Mouse (Mus musculus): ENCODE measurements at regions not wholly inside any gene's neighbourhood (a gene's known extent, or its start where the extent isn't known, plus 50 kb on each side); places are given as distances from the start of the nearest gene placed in this dataset.

DNA sequence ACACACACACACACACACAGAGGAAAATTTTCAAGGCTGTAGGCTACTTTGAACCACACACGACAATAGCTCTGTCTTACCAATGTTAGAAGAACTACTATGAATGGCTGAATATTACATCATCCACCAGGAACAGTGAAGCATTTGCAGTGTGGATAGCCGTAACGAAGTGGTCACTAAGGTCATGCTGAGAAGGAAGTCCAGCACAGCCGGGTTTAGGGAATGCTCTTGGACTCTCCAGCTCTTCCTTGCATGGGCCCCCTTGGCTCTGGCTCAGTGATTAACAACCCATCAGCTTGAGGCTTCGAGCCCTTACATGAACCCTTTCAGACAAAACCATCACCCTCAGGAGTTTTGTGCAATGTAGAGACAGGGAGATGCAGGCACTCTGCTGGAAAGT, 245.3 kb downstream of the Adamts20 start:
- H3K27ac ChIP-seq (ENCODE audit: control insufficient read depth, low read depth, low read length) = no peak overlapping the region
- no peak overlapping the region for H3K9ac ChIP-seq (ENCODE audit: control insufficient read depth, low read depth, low read length, poor library complexity, severe bottlenecking)
- TF ChIP-seq EP300 (IDR thresholded peaks at IDR 0.05; ENCODE audit: low read depth in 1 of 2, low read length in 2 of 2) = no peak
- H3K4me1 ChIP-seq (ENCODE audit: control insufficient read depth in 1 of 2, insufficient read depth in 2 of 2, low read length in 2 of 2) = no peaks in the 10 kb centered on the region
- no peaks in the 10 kb centered on the region for H3K79me2 ChIP-seq (ENCODE audit: control insufficient read depth, insufficient read depth, low read length, poor library complexity)
- no peaks in the 10 kb centered on the region for H3K27me3 ChIP-seq (ENCODE audit: control insufficient read depth in 1 of 2, insufficient read depth in 2 of 2, low read length in 2 of 2)
- no peak overlapping the region for H3K4me3 ChIP-seq (ENCODE audit: control insufficient read depth in 1 of 2, insufficient read depth in 1 of 2, low read depth in 2 of 2, low read length in 2 of 2)
- H3K36me3 ChIP-seq (ENCODE audit: control insufficient read depth in 1 of 2, insufficient read depth in 2 of 2, low read length in 2 of 2) = no peaks in the 10 kb centered on the region
- no peak for DNase-seq (ENCODE audit: low read depth, low spot score)
- H3K9me3 ChIP-seq (replicated peaks; ENCODE audit: insufficient read depth, low read length) = no peaks in the 10 kb centered on the region

DNA sequence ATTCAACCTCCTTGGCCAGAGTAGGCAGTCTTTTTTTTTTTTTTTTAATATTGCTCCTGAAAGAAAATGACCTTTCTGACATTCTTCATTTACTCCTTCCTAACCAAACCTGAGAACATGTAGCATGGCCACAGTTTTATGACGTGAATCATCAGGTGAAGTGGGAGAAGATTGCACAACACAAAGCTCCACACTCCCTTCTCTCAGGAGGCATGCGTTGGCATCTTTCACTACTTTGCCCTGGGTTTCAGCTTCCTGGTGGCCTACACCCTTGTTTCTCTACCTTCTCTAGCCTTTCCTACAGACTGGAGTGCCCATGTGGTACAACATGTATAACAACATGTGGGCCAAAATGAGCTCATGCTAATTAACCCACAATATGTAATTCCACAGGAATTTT, 248.5 kb downstream of the Adamts20 start:
- no peak overlapping the region for H3K9ac ChIP-seq (ENCODE audit: control insufficient read depth, low read depth, low read length, poor library complexity, severe bottlenecking)
- H3K27ac ChIP-seq (ENCODE audit: control insufficient read depth, low read depth, low read length) = no peak overlapping the region
- H3K27me3 ChIP-seq (ENCODE audit: control insufficient read depth in 1 of 2, insufficient read depth in 2 of 2, low read length in 2 of 2) = no peaks in the 10 kb centered on the region
- no peaks in the 10 kb centered on the region for H3K36me3 ChIP-seq (ENCODE audit: control insufficient read depth in 1 of 2, insufficient read depth in 2 of 2, low read length in 2 of 2)
- H3K79me2 ChIP-seq (ENCODE audit: control insufficient read depth, insufficient read depth, low read length, poor library complexity) = no peaks in the 10 kb centered on the region
- no peaks in the 10 kb centered on the region for H3K4me1 ChIP-seq (ENCODE audit: control insufficient read depth in 1 of 2, insufficient read depth in 2 of 2, low read length in 2 of 2)
- DNase-seq (ENCODE audit: low read depth, low spot score) = no peak
- H3K9me3 ChIP-seq (replicated peaks; ENCODE audit: insufficient read depth, low read length) = no peaks in the 10 kb centered on the region
- no peak overlapping the region for H3K4me3 ChIP-seq (ENCODE audit: control insufficient read depth in 1 of 2, insufficient read depth in 1 of 2, low read depth in 2 of 2, low read length in 2 of 2)
- no peak for TF ChIP-seq MXI1 (IDR thresholded peaks at IDR 0.05; ENCODE audit: low read depth, low read length)
- no peak for TF ChIP-seq POLR2A (IDR thresholded peaks at IDR 0.05; ENCODE audit: control insufficient read depth in 1 of 2, insufficient read depth in 1 of 2, low read depth in 1 of 2, low read length in 2 of 2, poor library complexity in 1 of 2)
- no peak for TF ChIP-seq EP300 (IDR thresholded peaks at IDR 0.05; ENCODE audit: low read depth in 1 of 2, low read length in 2 of 2)
- no peak for TF ChIP-seq E2F4 (IDR thresholded peaks at IDR 0.05; ENCODE audit: borderline replicate concordance, low read depth, low read length)
- TF ChIP-seq RCOR1 (IDR thresholded peaks at IDR 0.05; ENCODE audit: low read depth, low read length) = no peak
- TF ChIP-seq MAFK (IDR thresholded peaks at IDR 0.05; ENCODE audit: borderline replicate concordance, low read depth, low read length) = no peak
- no peak for TF ChIP-seq BHLHE40 (IDR thresholded peaks at IDR 0.05; ENCODE audit: borderline replicate concordance, low read depth, low read length)
- no peak for TF ChIP-seq MAX (IDR thresholded peaks at IDR 0.05; ENCODE audit: low read length)
- TF ChIP-seq TBP (IDR thresholded peaks at IDR 0.05; ENCODE audit: low read depth, low read length) = no peak
- no peak for TF ChIP-seq NELFE (IDR thresholded peaks at IDR 0.05; ENCODE audit: low read depth, low read length)
- TF ChIP-seq ELF1 (IDR thresholded peaks at IDR 0.05; ENCODE audit: low read depth, low read length) = no peak

DNA sequence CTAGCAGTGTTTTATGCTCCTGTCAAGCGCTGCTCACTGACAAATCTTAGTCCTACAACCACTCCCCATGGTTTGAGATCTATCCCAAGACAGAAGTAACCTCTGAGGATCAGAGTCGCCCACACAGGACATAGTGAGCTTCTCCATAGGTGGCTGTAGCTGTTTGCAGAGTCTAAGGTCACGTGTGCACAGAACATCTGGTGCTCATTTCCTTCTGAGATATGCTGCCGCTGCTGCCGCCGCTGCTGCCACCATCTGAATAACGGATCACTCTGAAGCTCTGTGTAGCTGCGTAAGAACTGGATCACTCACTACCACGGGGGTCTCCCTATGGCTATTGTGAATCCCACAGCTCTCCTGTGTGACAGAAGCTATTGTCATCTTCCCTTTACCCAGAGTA, 250.8 kb downstream of the Adamts20 start:
- H3K4me1 ChIP-seq (ENCODE audit: control insufficient read depth in 1 of 2, insufficient read depth in 2 of 2, low read length in 2 of 2) = no peaks in the 10 kb centered on the region
- TF ChIP-seq SMC3 (IDR thresholded peaks at IDR 0.05; ENCODE audit: low read depth, low read length) = no peak
- TF ChIP-seq ZC3H11A (IDR thresholded peaks at IDR 0.05; ENCODE audit: low read depth, low read length) = no peak
- no peak for TF ChIP-seq MXI1 (IDR thresholded peaks at IDR 0.05; ENCODE audit: low read depth, low read length)
- no peak for TF ChIP-seq BHLHE40 (IDR thresholded peaks at IDR 0.05; ENCODE audit: borderline replicate concordance, low read depth, low read length)
- no peak for TF ChIP-seq POLR2A (IDR thresholded peaks at IDR 0.05; ENCODE audit: control insufficient read depth in 1 of 2, insufficient read depth in 1 of 2, low read depth in 1 of 2, low read length in 2 of 2, poor library complexity in 1 of 2)
- no peak for TF ChIP-seq RCOR1 (IDR thresholded peaks at IDR 0.05; ENCODE audit: low read depth, low read length)
- no peak for TF ChIP-seq MEF2A (IDR thresholded peaks at IDR 0.05; ENCODE audit: extremely low read depth, insufficient replicate concordance, low read depth, low read length, poor library complexity, severe bottlenecking)
- no peak overlapping the region for H3K9ac ChIP-seq (ENCODE audit: control insufficient read depth, low read depth, low read length, poor library complexity, severe bottlenecking)
- H3K27ac ChIP-seq (ENCODE audit: control insufficient read depth, low read depth, low read length) = no peak overlapping the region
- DNase-seq (ENCODE audit: low read depth, low spot score) = no peak
- H3K27me3 ChIP-seq (ENCODE audit: control insufficient read depth in 1 of 2, insufficient read depth in 2 of 2, low read length in 2 of 2) = no peaks in the 10 kb centered on the region
- no peaks in the 10 kb centered on the region for H3K79me2 ChIP-seq (ENCODE audit: control insufficient read depth, insufficient read depth, low read length, poor library complexity)
- H3K36me3 ChIP-seq (ENCODE audit: control insufficient read depth in 1 of 2, insufficient read depth in 2 of 2, low read length in 2 of 2) = no peaks in the 10 kb centered on the region
- H3K9me3 ChIP-seq (replicated peaks; ENCODE audit: insufficient read depth, low read length) = no peaks in the 10 kb centered on the region
- H3K4me3 ChIP-seq (ENCODE audit: control insufficient read depth in 1 of 2, insufficient read depth in 1 of 2, low read depth in 2 of 2, low read length in 2 of 2) = no peak overlapping the region
